Comparison of ENCODE assay signal across 8 mouse cellular contexts in genomic region chr11:24076821-24077730, GRCm38 (mm10). TPM values are rescaled to one million over a fixed set of nuclear protein-coding genes. Genes with fewer than 3 reads are reported as not detected.
A peak's percentile ranks its signal among the peaks of the same experiment; 100 is the strongest.
DNase-seq lines count a peak whose midpoint lies in the region; ATAC-seq and TF ChIP-seq lines count a peak whose summit lies in the region.

No protein-coding gene starts in this region.

- no peaks in the 10 kb centered on the region for H3K9me3 ChIP-seq in midbrain, embryonic 14.5 days (ENCODE audit: control insufficient read depth, low read length)

- no peaks in the 10 kb centered on the region for H3K27me3 ChIP-seq in midbrain, embryonic 14.5 days (ENCODE audit: control insufficient read depth, insufficient read depth, low read length)
- H3K27me3 ChIP-seq in splenic B cell, adult 2 months (ENCODE audit: control insufficient read depth, insufficient read depth, low read length, poor library complexity, severe bottlenecking), result no peaks in the 10 kb centered on the region; the same call in 1 of the 2 replicates

- no peaks in the 10 kb centered on the region for H3K36me3 ChIP-seq in midbrain, embryonic 14.5 days (ENCODE audit: control insufficient read depth, insufficient read depth, low read length)
- peaks cover 7% of the 10 kb centered on the region; the same call in 1 of the 2 replicates for H3K36me3 ChIP-seq in splenic B cell, adult 2 months (ENCODE audit: control insufficient read depth, insufficient read depth, low read length, poor library complexity, severe bottlenecking)

- peak overlapping the region; percentile 93 for H3K4me3 ChIP-seq in embryonic fibroblast, embryonic 13.5 days (ENCODE audit: insufficient read depth, low read length)
- peak overlapping the region; percentile 67 for H3K4me3 ChIP-seq in midbrain, embryonic 14.5 days (replicated peaks; ENCODE audit: low read depth, low read length)

- H3K9ac ChIP-seq in midbrain, embryonic 14.5 days (replicated peaks; ENCODE audit: low read length), result peak overlapping the region; percentile 90

- H3K27ac ChIP-seq in embryonic fibroblast, embryonic 13.5 days (ENCODE audit: insufficient read depth, low read length), result no peak overlapping the region; the same call in 1 of the 2 replicates
- peak overlapping the region; percentile 96 for H3K27ac ChIP-seq in midbrain, embryonic 14.5 days (replicated peaks; ENCODE audit: low read depth, low read length)

- TF ChIP-seq CTCF in embryonic fibroblast, embryonic 13.5 days (IDR thresholded peaks at IDR 0.05; ENCODE audit: borderline replicate concordance, insufficient read depth, low read length), result no peak

- H3K4me2 ChIP-seq in midbrain, embryonic 14.5 days (ENCODE audit: low read length), result peak overlapping the region; percentile 99

- ATAC-seq in hematopoietic stem cell, adult 5-6 weeks (replicated peaks in 1 of 2; ENCODE audit: insufficient read depth in 1 of 2, low FRiP score in 2 of 2, low TSS enrichment in 1 of 2, low read depth in 1 of 2, poor library complexity in 2 of 2, severe bottlenecking in 2 of 2), result peak; percentile 35 to 38
- ATAC-seq in midbrain, embryonic 14.5 days (ENCODE audit: low FRiP score, low TSS enrichment), result peak; percentile 48

- no peak for TF ChIP-seq POLR2A in embryonic fibroblast, embryonic 13.5 days (IDR thresholded peaks at IDR 0.05; ENCODE audit: low read depth, low read length)

- under 1% methylated on average over 59 of the region's 59 CpGs for WGBS in midbrain, embryonic 14.5 days

- peak; percentile 76 to 79 for DNase-seq in B cell, adult 2 months
- DNase-seq in Muller cell, postnatal 12 days (ENCODE audit: inconsistent ontology term), result peak; percentile 85
- DNase-seq in liver, result peak; percentile 80
- peak; percentile 80 for DNase-seq in midbrain, embryonic 14.5 days
- DNase-seq in splenic B cell, adult 2 months (ENCODE audit: low read depth, low spot score), result peak; percentile 77
- DNase-seq in layer of hippocampus, postnatal 36 days, result no peak

- H3K4me1 ChIP-seq in embryonic fibroblast, embryonic 13.5 days (ENCODE audit: control insufficient read depth, insufficient read depth, low read length), result no peaks in the 10 kb centered on the region
- H3K4me1 ChIP-seq in midbrain, embryonic 14.5 days (ENCODE audit: control insufficient read depth, insufficient read depth, low read length), result peaks cover 16% of the 10 kb centered on the region; the same call in 1 of the 2 replicates

RNA-seq across cellular contexts. Expression of gene Bcl11a, which starts 0.8 kb away (rescaled TPM):
- polyA plus RNA-seq in embryonic fibroblast, embryonic 13.5 days (2011; ENCODE audit: insufficient read length, low read depth, missing spikeins), result 2.0 and 7.6 TPM in 2 replicates
- total RNA-seq in hematopoietic stem cell, adult 5-6 weeks (2017), result 69.0 and 78.6 TPM in 2 replicates
- polyA plus RNA-seq in midbrain, embryonic 14.5 days (2014; fragmentation: Nextera tagmentation; extraction: Ambion mirVana), result 117 and 121 TPM in 2 replicates
- 100 to 1,000 TPM; 112 to 113 TPM for total RNA-seq in layer of hippocampus, postnatal 36 days (2021)

RNA-seq across cellular contexts. Expression of gene A830031A19Rik, which starts 2.2 kb away (rescaled TPM):
- not detected in 2 replicates for polyA plus RNA-seq in embryonic fibroblast, embryonic 13.5 days (2011; ENCODE audit: insufficient read length, low read depth, missing spikeins)
- not detected in 2 replicates for total RNA-seq in hematopoietic stem cell, adult 5-6 weeks (2017)
- polyA plus RNA-seq in midbrain, embryonic 14.5 days (2014; fragmentation: Nextera tagmentation; extraction: Ambion mirVana), result 0.40 TPM in 1 of 2 replicates, not detected in the other
- total RNA-seq in layer of hippocampus, postnatal 36 days (2021), result 1 to 10 TPM; 1.4 to 1.6 TPM

Comparison
In these comparisons a context has a peak if more than half of its experiments do, and no peak if none do; other contexts are left out.
1. DNase-seq: peak in B cell, adult 2 months (2 of 2), Muller cell, postnatal 12 days (single experiment), liver (single experiment), midbrain, embryonic 14.5 days (single experiment) and splenic B cell, adult 2 months (single experiment); none in layer of hippocampus, postnatal 36 days (0 of 2).